Mouse (Mus musculus) urinary bladder, postnatal 14 days (tissue): ENCODE measurements around the gene Tfpi.
"Not testable (repeated sequence)": the region's sequence is repeated elsewhere in the genome, so short reads cannot be mapped to it uniquely, and the experiment has no call there.

Source experiments
- DNase-seq: peaks from one replicate; pipeline ENCODE4 v3.0.0; 2021; ENCODE audit warnings: low spot score

Tfpi gene

DNA sequence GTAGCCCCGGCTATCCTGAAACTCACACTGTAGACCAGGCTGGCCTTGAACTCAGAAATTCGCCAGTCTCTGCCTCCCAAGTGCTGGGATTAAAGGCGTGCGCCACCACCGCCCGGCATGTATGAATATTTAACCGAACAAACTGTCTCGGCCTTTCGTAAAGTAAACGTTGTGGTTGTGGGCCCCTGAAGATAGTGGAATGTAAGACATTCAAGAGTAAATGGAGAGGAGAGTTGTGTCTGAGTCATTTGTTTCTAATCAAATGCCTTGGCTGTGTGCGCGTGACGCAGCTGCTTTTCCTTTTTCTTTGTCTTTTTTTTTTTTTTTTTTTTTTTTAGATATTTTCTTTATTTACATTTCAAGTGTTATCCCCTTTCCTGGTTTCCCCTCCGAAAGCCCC lies 88.0 kb downstream of the Tfpi start:
- not testable (repeated sequence) for DNase-seq

DNA sequence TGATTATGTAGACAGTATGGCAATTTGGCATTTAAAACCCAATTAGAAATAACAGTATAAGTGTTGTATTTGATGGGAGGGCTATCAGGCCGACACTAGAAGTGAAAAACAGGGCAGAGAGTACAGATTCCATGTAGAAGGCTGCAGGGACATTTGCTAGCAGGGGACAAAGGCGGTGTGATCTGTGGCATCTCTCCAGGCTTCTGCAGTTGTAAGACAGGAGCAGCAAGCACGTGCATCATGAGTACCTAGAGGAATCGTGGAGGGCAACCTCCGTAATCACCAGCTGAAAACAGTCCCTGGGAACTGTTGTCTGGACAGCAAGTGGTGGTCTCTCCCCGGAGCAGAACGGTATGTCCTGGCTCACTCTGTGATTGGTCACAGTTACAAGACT lies 88.6 kb downstream of the Tfpi start:
- DNase-seq, result no peak

DNA sequence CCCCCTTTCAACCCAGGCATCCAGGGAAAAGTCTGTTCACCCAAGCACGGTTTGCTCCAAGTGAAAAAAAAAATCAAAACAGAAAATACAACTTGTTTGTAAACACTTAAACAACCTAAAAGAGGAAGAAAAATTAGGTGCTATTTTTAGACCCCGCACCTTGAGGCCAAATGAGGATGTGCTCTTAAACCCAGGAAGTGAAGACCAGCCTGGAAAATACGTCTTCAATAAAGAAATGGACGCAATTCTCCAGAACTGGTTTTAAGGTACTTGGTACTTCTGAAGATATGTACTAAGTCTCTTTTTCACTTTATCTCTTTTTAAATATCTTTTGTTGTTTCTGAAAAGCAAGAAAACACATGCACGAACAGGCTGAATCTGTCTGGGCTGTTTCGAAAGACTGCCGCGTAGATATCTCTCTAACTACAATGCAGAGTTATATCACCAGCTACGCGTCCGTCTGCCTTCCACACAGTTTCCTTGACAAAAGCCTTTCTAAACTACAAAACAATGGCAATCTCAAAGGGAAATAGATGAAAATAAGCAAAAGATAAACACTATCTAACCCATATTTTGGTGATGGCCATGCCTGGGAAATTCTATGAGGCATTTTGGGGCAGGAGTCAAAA lies 89.1 kb downstream of the Tfpi start:
- DNase-seq, result no peak

DNA sequence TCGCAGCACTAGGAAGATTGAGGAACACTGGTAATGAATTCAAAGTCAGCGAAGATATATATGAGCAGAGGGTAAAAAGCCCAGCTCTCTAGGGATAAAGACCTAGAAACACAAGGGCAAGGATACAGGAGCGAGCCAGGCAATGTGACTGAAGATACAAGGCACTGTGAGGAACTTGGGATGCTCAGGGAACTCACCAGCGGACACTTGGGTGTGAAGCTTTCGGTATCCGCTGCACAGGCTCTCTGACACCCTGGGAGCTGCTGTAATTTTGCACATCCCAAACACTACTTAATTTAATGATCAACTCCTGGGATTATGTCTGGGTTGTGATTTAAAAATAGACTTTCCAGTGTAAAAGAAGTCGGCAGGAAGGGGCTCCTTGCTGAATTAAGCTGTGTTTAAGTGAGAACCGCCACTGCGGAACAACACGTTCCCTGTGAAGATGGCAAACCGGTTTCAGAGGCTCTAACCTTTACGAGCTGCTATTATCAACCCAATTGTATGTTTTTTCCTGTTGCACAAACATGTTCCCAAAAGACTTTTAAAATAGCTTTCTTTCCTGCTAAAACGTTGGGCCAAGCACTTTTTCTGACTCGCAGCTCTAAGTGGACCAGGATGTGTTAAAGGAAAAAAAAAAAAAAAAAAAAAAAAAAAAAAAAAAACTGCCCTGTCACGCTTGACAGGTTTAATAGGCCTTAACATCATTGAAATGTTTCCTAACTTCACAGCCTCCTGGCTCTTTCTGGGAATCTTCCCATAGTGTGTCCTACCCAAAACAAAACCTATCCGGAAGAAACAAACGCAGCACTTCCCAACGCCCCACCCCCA lies 89.8 kb downstream of the Tfpi start:
- DNase-seq, result no peak

DNA sequence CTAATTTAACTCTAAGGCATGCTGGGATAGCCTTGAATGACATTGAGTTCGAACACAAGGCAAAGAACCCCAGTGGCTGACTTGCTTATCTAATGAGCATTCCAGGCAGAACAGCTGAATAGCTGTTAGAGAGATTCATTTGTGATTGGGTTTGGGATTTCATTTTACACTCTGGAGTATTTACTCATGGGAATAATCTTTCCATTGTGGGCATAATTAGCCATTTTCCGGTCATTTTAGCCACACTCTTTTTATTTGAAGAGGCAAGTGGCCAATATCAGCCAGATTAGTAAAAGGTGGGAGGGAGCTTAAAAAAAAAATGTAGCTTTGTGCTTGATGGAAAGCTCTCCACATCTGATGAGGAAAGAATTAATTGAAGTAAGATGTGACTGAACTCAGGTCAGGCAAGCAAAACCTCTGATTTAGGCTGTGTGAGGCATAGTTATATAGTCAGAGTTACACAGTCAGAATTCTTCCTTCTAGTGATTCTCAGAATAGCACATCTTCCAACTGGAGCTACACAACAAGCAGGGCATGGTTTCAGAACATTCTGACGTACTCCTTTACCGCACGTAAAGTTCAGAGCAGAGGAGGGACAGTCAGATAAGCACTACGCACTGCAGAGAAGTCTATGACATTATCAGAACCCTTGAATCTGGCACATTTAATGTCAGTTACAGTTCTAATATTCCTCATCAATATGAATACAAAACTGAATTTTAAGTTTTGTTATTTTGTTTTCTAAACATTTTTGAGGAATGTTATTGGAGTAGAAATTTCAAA lies 91.5 kb downstream of the Tfpi start:
- DNase-seq, result no peak

GRCm38 (mm10) chr2:84383828-84384227 lies 92.7 kb downstream of the Tfpi start:
- DNase-seq, result no peak
